Mouse (Mus musculus) limb, embryonic 12.5 days (tissue): Measurements from ENCODE around the gene Bcl10. TPM values are rescaled to one million over a fixed set of nuclear protein-coding genes. Genes with fewer than 3 reads are reported as not detected.

Source experiments
- ATAC-seq: fragments of 200-750 bp; cut with Nextera tagmentation; 2 replicates; pipeline ENCODE4 v1.8.0; 2017; ENCODE audit warnings: low read depth, moderate TSS enrichment; ENCODE audit not compliant: insufficient number of reproducible peaks, insufficient read depth, low FRiP score, low TSS enrichment
- H3K27ac ChIP-seq: fragments of 300-500 bp; sonication (generic); 2 replicates; pipeline ENCODE4 v1.5.1; 2016; ENCODE audit warnings: mild to moderate bottlenecking, moderate library complexity
- H3K27me3 ChIP-seq: fragments of 300-500 bp; sonication (generic); 2 replicates; pipeline ENCODE4 v1.6.1; 2016; ENCODE audit warnings: mild to moderate bottlenecking, moderate library complexity
- H3K36me3 ChIP-seq: fragments of 300-500 bp; sonication (generic); 2 replicates; pipeline ENCODE4 v1.6.1; 2016; ENCODE audit warnings: mild to moderate bottlenecking, moderate library complexity
- H3K4me1 ChIP-seq: fragments of 300-500 bp; sonication (generic); replicated peaks from 2 replicates; pipeline ENCODE4 v1.6.1; 2016
- H3K4me2 ChIP-seq: fragments of 300-500 bp; sonication (generic); 2 replicates; pipeline ENCODE4 v1.6.1; 2016; ENCODE audit warnings: mild to moderate bottlenecking, moderate library complexity
- H3K4me3 ChIP-seq: fragments of 300-500 bp; sonication (generic); replicated peaks from 2 replicates; pipeline ENCODE4 v1.5.1; 2016; ENCODE audit warnings: mild to moderate bottlenecking
- H3K9ac ChIP-seq: fragments of 300-500 bp; sonication (generic); replicated peaks from 2 replicates; pipeline ENCODE4 v1.6.1; 2016; ENCODE audit warnings: mild to moderate bottlenecking, moderate library complexity
- H3K9me3 ChIP-seq: fragments of 300-500 bp; sonication (generic); 2 replicates; pipeline ENCODE4 v1.6.1; 2016; ENCODE audit warnings: mild to moderate bottlenecking, moderate library complexity
- WGBS: fragments of 180-500 bp; shearing (Covaris S2); methylation state at CpG from one replicate; pipeline ENCODE4 v1.1.7; 2016; 5-methylcytosine and 5-hydroxymethylcytosine counted together
- polyA plus RNA-seq: library from polyadenylated mRNA; unstranded; fragments of >200 nt; fragmentation: Nextera tagmentation; extraction: Ambion mirVana; gene quantifications from 2 replicates; pipeline ENCODE4 v1.2.1, GENCODE M21; 2016

Bcl10 gene
- polyA plus RNA-seq, 1 experiment from 2014 or later, result 54.6 TPM

DNA sequence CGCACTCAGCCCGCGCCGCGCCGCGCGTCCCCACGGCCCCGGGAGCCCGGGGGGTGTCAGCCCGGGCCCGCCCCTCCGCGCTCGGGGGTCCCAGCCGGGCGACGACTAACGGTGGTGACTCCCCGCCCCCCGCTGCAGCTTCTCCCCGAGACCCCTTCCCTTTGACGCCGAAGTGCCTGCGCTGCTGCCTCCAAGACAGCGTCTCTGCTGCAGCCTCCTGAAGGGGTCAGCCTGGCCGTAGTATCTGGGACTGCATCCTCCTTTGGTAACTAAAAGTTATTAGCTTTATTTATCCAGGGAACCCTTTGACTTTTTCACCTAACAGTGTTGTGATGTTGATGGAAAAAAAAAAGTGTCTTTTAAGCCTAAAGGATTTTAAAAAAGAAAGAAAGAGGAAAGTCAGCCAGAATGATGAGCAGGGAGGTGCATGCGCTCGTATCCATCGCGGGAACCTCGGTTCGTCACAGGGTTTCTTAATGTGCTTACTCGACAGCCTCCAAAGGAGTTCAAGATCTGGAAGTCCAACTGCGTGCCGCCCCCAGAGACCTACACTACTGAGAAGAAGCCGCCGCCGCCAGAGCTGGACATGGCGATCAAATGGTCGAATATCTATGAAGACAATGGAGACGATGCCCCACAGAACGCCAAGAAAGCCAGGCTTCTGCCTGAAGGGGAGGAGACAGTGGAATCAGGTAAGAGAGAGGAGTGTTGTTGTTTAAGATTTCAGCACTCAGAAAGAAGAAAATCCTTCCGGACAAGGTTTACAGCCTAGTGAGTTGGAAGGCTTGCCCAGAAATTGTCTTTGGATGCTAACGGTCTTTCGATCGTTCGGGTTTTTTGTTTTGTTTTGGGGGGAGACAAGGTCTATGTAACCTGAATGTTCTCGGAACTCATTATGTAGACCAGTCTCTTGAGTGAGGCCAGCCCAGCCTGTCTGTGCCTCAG lies 16.1 kb downstream of the Bcl10 start:
- H3K27me3 ChIP-seq, result no peaks in the 10 kb centered on the region
- no peaks in the 10 kb centered on the region for H3K9me3 ChIP-seq
- ATAC-seq, result peak; percentile 14; the same call in 1 of the 2 replicates
- H3K4me1 ChIP-seq, result peaks cover 13% of the 10 kb centered on the region
- peak overlapping the region; percentile 93 for H3K9ac ChIP-seq
- no peak overlapping the region for H3K27ac ChIP-seq
- H3K4me3 ChIP-seq, result peak overlapping the region; percentile 96
- peaks cover 40% of the 10 kb centered on the region for H3K36me3 ChIP-seq
- H3K4me2 ChIP-seq, result peak overlapping the region; percentile 77
- 25% methylated on average over 46 of the region's 50 CpGs for WGBS

DNA sequence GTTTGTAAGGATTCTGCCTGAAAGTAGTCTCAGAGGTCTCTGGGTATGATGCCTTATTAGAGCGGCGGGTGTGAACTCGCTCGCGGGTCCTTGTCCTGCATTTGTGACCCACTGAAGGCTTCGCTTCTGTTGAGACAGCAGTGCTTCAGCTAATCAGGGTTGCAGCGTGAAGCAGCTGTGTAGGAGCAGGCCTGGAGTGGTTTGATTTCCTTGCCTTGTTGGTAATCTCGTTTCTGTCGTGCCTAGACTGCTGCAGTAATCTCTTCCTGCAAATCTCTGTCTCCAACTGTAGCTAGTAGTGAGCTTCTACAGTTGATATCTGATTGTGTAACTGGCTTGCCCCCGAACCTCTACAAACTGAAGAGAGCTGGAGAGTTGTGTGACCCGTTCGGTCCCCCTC lies 16.8 kb downstream of the Bcl10 start:
- no peak for ATAC-seq
- H3K36me3 ChIP-seq, result peaks cover 42% of the 10 kb centered on the region

DNA sequence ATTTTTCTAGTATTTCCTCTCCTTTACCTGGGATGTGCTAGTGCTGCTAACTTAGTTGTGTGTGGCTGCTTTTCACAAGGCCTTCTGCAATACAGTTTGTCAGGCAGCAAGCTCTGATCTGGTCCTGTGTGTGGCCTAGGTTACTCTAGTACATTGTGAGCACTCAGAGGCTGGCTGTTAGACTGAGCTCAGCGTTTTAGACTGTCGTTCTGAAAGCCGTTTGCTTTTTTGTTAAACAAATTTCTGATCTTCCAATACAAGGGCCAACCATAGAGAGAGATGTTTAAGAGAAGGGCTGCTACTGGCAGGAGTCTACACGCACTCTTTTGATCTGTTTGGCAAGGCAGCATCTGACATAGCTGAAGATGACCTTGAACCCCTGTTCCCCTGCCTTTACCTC lies 17.4 kb downstream of the Bcl10 start:
- H3K27ac ChIP-seq, result no peak overlapping the region
- H3K36me3 ChIP-seq, result peaks cover 45% of the 10 kb centered on the region
- H3K4me1 ChIP-seq, result peaks cover 13% of the 10 kb centered on the region
- H3K27me3 ChIP-seq, result no peaks in the 10 kb centered on the region
- 92% methylated on average over 4 of the region's 4 CpGs for WGBS
- no peak for ATAC-seq
- no peak overlapping the region for H3K4me2 ChIP-seq
- no peaks in the 10 kb centered on the region for H3K9me3 ChIP-seq
- no peak overlapping the region for H3K9ac ChIP-seq
- no peak overlapping the region for H3K4me3 ChIP-seq

More for the DNA sequence above, 16.8 kb downstream of the Bcl10 start:
- H3K27ac ChIP-seq, result no peak overlapping the region
- H3K9me3 ChIP-seq, result no peaks in the 10 kb centered on the region
- H3K4me2 ChIP-seq, result peak overlapping the region; percentile 77
- peak overlapping the region; percentile 96; the same call in 1 of the 2 replicates for H3K4me3 ChIP-seq
- no peak overlapping the region for H3K9ac ChIP-seq
- 87% methylated on average over 12 of the region's 12 CpGs for WGBS
- H3K27me3 ChIP-seq, result no peaks in the 10 kb centered on the region
- peaks cover 13% of the 10 kb centered on the region for H3K4me1 ChIP-seq

DNA sequence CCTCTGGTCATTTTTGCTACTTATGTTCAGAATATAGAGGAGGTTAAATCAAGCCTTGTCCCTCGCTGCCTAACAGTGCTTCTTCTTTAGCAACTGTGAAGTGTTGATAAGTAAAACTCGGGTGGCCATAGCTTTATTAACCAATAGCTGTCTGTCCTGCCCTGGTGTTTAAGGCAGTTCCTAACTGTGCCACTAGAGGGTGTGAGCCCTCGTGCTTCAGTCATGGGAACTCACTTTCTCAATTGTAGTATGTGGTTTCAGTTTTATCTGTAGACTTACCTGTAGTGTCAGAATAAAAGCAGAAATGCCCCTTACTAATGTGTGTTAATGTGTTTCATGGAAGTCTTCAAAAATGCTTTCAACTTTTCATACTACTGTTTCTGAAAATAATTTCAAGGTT lies 19.4 kb downstream of the Bcl10 start:
- no peak for ATAC-seq
- peaks cover 19% of the 10 kb centered on the region for H3K4me1 ChIP-seq
- H3K4me3 ChIP-seq, result no peak overlapping the region
- H3K4me2 ChIP-seq, result no peak overlapping the region
- no peak overlapping the region for H3K9ac ChIP-seq
- no peaks in the 10 kb centered on the region for H3K27me3 ChIP-seq
- no peak overlapping the region for H3K27ac ChIP-seq
- no peaks in the 10 kb centered on the region for H3K9me3 ChIP-seq
- H3K36me3 ChIP-seq, result peaks cover 57% of the 10 kb centered on the region
- WGBS, result 16% methylated on average over 3 of the region's 3 CpGs

DNA sequence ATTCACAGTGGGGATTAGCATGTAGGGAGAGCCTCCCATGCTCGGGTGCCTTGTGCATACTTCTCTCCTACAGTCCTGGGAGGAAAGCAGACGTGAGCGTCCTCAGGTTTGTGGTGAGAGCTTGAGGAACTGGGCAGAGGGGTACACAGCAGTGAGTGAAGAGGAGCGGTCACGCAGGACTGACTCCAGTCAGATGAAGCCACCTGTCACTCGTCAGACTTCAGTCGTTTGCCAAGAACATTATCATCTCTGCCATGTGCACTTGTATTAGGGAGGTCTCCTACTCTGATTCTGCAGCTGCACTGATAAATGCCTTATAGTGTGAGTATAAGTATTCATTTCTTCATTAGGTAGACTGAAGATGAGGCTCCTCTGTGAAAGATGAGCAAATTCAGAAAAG lies 21.7 kb downstream of the Bcl10 start:
- Histone ChIP-seq H3K4me2 (no peak overlapping the region), H3K36me3 (peaks cover 51% of the 10 kb centered on the region), H3K4me1 (peaks cover 8% of the 10 kb centered on the region), H3K4me3 (no peak overlapping the region), H3K27me3 (no peaks in the 10 kb centered on the region; the same call in 1 of the 2 replicates), H3K9ac (no peak overlapping the region), H3K9me3 (no peaks in the 10 kb centered on the region), H3K27ac (no peak overlapping the region)
- WGBS, result 88% methylated on average over 7 of the region's 7 CpGs
- no peak for ATAC-seq

DNA sequence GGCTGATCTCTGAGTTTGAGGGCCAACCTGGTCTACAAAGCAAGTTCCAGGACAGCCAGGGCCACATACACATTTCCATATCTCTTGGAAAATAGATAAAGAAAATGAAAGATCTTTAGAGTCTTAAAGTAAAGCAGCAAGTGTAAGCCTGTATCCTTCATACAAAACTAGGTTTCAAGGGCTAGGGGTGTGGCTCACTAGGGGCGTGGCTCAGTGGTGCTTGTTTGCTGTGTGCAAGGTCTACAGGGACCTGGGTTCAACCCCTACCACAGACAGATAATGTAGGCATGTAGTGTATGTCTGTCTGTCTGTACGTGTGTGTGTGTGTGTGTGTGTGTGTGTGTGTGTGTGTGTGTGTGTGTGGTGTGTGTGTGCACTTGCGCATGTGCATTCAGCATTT lies 23.3 kb downstream of the Bcl10 start:
- H3K4me1 ChIP-seq, result peaks cover 13% of the 10 kb centered on the region
- H3K36me3 ChIP-seq, result peaks cover 38% of the 10 kb centered on the region
- no peak for ATAC-seq
- no peak overlapping the region for H3K27ac ChIP-seq
- no peak overlapping the region for H3K9ac ChIP-seq
- no peaks in the 10 kb centered on the region for H3K9me3 ChIP-seq
- no peak overlapping the region for H3K4me2 ChIP-seq
- H3K27me3 ChIP-seq, result no peaks in the 10 kb centered on the region; the same call in 1 of the 2 replicates
- 87% methylated on average over 3 of the region's 3 CpGs for WGBS
- H3K4me3 ChIP-seq, result no peak overlapping the region

DNA sequence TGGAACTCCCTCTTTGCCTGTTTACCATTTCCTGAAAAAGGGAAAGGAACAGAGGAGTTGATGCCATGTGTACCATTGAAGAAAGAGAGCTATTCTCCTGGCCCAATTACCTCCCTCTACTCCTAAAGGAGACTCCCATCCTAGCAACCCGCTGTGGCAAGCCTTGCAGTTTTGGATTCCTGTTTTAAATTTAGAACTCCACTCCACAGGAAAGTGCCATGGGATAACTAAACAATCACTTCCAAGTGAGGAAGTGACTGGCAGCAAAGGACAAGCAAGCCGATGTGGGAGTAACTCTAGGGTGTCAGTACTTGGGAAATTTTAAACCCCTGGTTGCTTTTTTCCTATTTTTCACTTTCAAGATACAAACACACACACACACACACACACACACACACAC lies 24.1 kb downstream of the Bcl10 start:
- Histone ChIP-seq H3K36me3 (peaks cover 32% of the 10 kb centered on the region), H3K4me1 (peaks cover 13% of the 10 kb centered on the region), H3K27ac (no peak overlapping the region), H3K27me3 (no peaks in the 10 kb centered on the region; the same call in 1 of the 2 replicates), H3K4me2 (no peak overlapping the region), H3K9ac (no peak overlapping the region), H3K9me3 (no peaks in the 10 kb centered on the region), H3K4me3 (no peak overlapping the region)
- WGBS, result 53% methylated on average over 2 of the region's 2 CpGs
- no peak for ATAC-seq

DNA sequence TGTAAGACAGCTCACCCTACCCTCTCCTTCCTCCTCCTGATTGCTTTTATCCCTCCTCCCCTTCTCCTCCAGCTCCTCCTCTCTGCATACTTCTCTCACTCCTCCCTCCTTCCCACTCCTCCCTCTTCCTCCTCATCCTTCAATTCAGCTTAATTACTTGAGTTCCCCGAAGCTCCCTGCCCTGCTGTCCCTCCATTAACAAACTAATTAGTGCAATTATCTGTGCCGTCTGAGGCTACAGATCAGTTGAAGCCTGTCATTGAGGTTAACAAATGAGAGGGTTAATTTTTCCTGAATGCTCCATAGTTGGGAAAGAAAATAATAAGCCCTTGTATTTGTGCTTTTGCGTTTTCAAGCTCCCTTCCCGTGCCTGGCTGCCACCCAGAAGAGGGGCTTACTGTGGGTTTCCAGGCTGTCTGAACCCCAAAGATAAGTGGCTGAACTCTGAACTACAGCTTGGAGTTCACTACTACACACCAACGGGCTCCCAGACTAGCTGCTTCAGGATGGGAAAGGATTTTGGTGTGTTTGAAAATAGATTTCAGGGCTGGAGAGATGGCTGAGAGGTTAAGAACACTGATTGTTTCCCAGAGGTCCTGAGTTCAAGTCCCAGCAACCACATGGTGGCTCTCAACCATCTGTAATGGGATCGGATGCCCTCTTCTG lies 25.1 kb downstream of the Bcl10 start:
- H3K36me3 ChIP-seq, result peaks cover 32% of the 10 kb centered on the region
- no peaks in the 10 kb centered on the region for H3K9me3 ChIP-seq
- no peak for ATAC-seq
- H3K4me1 ChIP-seq, result peaks cover 13% of the 10 kb centered on the region
- no peaks in the 10 kb centered on the region; the same call in 1 of the 2 replicates for H3K27me3 ChIP-seq
- H3K4me3 ChIP-seq, result no peak overlapping the region
- no peak overlapping the region for H3K4me2 ChIP-seq
- H3K9ac ChIP-seq, result no peak overlapping the region
- 39% methylated on average over 6 of the region's 6 CpGs for WGBS
- H3K27ac ChIP-seq, result no peak overlapping the region

DNA sequence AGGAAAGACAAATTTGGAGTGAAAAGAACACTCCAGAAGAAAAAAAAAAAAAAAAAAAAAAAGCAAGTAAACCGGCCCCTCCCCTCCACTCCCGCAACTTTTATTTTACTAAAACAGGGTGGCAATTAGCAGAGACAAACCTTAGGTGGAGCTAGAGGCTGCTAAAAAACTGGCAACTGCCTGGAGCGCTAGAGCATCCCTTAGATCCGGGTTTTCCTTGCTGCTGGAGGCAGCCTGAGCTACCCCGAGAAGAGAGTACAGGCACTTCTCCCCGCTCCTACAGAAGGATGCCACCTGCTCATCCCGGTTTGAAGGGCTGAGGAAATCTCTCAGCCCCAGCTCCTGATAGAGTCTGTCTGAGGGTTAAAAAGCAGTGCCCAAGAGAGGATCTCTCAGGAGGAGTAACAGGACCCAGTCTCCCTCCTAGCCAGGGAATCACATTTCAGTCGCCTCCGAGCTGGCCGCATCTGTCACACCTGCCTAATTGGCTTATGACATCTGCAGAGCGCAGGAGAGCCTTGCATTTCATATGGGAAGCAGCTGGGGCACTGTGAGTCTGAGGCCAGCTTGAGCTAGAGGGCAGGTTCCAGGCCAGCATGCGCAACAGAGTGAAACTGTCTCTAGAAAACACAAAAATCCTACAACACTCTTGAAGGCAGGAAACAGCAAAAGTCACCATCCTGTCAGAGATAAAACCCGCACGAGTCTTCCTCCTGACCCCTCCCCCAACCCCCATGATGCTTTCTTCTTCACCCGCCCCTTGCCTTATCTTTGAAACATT lies 27.6 kb downstream of the Bcl10 start:
- Histone ChIP-seq H3K4me2 (peak overlapping the region; percentile 51), H3K36me3 (peaks cover 9% of the 10 kb centered on the region), H3K9me3 (no peaks in the 10 kb centered on the region), H3K27ac (no peak overlapping the region), H3K27me3 (no peaks in the 10 kb centered on the region; the same call in 1 of the 2 replicates), H3K4me3 (peak overlapping the region; percentile 12), H3K4me1 (peaks cover 13% of the 10 kb centered on the region), H3K9ac (no peak overlapping the region; the same call in 1 of the 2 replicates)
- WGBS, result 7% methylated on average over 15 of the region's 15 CpGs
- ATAC-seq, result peak; percentile 71

DNA sequence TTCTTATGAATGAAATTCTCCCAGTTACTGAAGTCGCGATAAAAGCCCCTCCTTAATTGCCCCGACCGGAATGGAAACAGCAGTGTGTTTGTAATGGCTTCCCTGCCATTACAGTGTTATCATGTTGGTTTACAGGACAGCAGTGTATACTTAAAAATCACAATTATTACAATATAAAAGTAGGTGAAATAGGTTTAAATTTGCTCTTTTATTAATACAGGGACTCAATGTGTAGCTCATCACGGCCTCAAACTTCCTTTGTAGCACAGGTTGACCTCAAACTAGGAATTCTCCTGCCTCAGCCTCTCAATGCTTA lies 28.2 kb downstream of the Bcl10 start:
- no peaks in the 10 kb centered on the region; the same call in 1 of the 2 replicates for H3K27me3 ChIP-seq
- WGBS, result 43% methylated on average over 5 of the region's 5 CpGs
- no peak overlapping the region for H3K4me3 ChIP-seq
- H3K9me3 ChIP-seq, result no peaks in the 10 kb centered on the region
- H3K4me2 ChIP-seq, result peak overlapping the region; percentile 51
- peaks cover 13% of the 10 kb centered on the region for H3K4me1 ChIP-seq
- no peak overlapping the region for H3K9ac ChIP-seq
- no peak overlapping the region for H3K27ac ChIP-seq
- peaks cover 3% of the 10 kb centered on the region; the same call in 1 of the 2 replicates for H3K36me3 ChIP-seq
- no peak for ATAC-seq
